Mouse (Mus musculus) adrenal gland, adult 8-10 months (tissue): ENCODE results near the gene Agrn. TPM values are rescaled to one million over a fixed set of nuclear protein-coding genes. Genes with fewer than 3 reads are reported as not detected.

Source experiments
- DNase-seq: peaks from one replicate; pipeline ENCODE4 v3.0.0; 2022
- microRNA-seq, 2 experiments: library from miRNA; unstranded; fragments of <30 nt; microRNA quantifications; one replicate each; pipeline ENCODE4 v1.2.0; 2022
- total RNA-seq, 4 experiments: library from RNA; stranded (reverse); gene quantifications; 2 replicates each; pipeline ENCODE4 v1.2.4; 2022

The Agrn gene
- total RNA-seq, 4 experiments from 2014 or later = 29.7 to 54.3 (median 41.1) TPM

DNA sequence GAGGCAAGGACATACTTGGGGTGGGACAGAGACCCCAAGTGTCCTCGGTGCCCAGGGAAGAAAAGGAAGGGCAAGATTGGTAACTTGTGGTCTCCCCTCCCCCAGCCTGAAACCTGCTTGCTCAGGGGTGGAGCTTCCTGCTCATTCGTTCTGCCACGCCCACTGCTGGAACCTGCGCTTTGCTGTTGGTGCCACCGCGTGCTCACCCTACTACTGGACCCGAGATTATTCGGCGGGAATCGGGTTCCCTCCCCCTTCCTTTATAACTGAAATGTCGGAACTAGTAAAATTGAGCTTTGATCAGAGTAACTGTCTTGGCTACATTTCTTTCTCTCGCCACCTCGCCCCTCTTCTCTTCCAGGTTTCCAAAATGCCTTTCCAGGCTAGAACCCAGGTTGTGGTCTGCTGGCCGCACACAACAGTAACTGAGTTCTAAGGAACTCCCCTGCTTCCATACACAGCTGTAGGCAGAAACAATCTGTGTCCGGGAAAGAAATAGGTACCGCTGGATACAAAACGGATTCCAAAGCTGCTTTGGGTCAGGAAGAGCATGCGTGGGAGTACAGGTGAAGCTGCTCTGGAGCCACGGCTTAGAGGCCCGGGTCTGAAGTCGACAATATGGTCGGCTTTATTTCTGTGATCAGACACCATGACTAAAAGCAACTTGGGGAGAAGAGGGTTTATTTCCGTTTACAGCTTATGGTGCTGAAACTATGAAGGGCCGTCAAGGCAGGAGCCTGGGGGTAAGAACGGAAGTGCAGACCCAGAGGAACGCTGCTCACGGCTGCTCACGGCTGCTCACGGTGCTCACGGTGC lies 60.8 kb downstream of the Agrn start:
- no peak for DNase-seq

DNA sequence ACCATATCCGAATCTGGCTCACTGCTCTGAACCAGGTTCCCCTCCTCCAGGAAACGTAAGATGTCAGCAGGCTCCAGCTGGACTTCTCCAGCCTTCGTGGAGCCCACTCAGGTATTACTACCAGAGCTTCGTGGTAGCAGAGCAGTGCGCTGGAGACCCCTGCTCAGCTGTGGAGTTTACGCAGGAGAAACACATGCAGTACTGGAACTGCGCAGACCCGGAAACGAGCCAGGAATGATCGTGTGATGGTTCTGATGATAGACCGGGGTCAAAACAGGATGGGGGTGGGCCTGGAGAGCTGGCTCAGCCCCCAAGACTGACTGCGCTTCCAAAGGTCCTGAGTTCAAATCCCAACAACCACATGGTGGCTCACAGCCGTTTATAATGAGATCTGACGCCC lies 61.5 kb downstream of the Agrn start:
- no peak for DNase-seq

DNA sequence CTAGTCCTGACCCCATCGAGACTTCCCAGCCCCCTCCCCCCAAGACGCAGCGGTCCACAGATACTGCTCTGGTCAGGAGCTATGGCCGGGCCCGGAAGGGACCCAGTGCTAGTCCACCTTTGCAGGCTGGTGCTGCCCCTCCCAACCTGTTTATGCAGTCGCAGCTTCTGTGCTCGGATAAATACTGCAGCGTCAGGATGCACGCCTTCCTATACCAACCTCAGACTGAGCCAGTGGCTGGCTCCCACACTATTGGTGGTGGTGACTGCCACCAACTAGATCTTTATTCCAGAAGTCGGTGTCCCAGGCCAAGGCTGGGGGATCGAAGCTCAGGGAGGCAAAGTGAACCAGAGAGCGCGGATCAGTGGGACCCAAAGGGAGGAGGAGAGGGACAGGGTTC lies 62.2 kb downstream of the Agrn start:
- DNase-seq = no peak

DNA sequence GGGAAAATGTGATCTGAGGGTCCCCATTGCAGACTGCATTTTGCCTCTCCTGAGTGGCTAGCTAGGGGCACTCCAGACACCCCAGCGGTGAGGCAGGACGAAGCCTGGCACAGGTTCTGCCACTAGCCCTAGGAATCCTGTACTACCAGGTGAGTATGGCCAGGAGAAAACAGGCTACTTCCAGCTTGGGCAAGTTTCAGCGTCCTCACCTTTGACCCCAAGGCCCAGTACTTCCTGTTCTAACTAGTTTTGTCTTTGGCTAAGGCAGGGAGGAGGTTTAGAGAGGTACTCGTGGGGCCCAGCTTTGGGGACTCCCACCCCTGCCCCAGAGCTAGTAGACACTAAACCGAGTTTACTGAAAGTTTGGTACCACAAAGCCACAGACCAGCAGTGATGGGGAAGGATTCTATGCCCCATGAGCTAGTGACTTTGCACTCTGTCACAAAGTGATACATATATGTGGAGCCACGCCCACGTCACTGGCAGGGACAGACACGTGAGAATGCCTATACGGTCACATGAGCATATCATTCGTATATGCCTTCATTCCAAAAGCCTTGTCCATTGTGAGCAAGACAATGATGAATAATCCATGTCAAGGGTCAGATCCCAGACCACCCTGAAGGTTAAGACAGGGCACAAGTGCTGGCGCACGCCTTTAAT lies 63.2 kb downstream of the Agrn start:
- no peak for DNase-seq

DNA sequence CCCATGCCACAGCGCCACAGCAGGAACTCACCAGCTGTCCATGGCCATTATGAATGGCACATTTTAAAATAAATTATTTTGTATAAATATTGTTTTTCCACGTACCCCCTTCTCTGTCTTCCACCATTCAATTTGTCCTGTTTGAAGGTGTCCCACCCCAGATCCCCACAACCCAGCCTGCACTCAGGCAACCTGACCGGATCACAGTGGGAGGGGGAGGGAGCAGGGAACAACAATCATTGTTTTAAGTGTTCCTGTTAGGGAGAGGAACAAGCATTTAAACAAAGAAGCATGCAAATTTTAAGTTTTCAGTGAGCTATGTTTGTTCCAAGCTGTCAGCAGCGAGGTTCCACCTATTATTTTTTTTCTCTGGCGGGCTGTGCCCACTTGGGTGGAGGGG lies 64.0 kb downstream of the Agrn start:
- DNase-seq = no peak

DNA sequence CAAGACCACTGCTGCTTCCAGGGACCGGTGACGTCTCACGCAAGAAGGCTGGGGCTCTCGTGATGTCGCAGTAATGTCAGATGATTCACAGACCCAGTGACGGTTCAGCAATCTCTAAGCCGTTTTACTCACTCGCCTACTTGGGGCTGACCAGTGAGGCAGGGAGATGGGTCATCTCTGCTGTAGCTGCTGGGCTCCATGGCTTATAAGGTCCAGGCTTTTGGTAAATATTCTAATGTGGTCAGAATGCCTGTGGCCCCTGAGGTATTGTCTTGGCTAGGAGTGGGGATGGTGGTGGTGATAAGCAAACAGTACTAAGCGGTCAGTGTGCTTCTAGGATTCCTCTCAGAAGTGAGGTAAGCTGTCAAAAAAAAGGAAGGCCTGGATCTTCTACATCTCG lies 66.3 kb downstream of the Agrn start:
- no peak for DNase-seq

DNA sequence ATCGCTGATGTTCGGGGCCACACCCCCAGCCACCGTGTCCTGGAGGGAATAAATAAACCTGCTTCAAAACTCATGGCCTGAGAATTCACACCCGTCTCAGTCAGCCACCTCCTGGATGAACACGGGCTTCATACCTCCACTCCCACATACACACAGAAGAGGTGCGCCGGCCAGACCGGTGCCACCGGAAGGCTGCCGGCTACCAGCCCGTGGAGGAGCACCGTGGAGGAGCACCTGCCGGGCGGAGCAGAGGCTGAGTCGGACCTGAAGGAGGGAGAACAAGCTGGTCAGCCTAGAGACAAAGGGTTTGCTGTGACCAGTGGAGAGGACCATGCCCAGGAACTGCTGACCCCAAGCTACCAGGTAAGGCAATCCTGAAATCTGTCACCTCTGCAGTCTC lies 66.9 kb downstream of the Agrn start, which contains the start of gene Rnf223:
Gene Rnf223 (plus strand): TSS at position 78 of the 400 bp plus-strand sequence.
- no peak for DNase-seq

DNA sequence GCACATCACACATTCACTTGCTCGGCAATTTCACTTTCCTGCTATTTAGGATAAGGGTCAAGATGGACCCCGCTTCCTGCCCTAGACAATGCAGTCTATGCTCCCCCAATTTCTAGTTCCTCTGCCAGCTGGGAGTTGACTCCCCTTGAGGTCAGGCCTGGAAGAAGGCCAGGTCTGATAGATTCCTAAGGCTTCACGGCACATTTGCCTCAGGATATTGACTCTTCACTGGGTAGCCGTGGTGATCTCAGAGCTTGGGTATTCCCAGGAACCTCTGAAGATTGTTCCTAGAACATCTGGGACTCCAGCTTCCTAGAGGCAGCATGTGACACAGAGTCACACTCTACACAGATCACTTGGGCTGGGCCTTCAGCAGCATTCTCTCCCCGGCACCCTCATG lies 68.5 kb downstream of the Agrn start:
- DNase-seq = no peak

DNA sequence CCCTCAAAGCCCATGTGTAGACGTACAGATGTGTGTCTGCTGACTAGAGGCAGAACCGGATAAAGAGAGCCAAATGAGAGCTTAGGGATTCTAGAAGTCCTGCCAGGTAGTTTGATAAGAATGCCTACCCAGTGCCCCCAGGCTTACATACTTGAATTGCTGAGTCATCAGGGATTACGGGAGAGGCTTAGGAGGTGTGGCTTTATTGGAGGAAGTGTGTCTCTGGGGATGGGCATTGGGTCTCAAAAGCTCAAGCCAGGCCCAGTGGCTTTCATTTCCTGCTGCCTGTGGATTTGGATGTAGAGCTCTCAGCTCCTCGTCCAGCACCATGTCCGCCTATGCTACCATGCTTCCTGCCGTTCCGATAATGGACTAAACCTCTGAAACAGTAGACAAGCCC lies 70.4 kb downstream of the Agrn start:
- DNase-seq = no peak

DNA sequence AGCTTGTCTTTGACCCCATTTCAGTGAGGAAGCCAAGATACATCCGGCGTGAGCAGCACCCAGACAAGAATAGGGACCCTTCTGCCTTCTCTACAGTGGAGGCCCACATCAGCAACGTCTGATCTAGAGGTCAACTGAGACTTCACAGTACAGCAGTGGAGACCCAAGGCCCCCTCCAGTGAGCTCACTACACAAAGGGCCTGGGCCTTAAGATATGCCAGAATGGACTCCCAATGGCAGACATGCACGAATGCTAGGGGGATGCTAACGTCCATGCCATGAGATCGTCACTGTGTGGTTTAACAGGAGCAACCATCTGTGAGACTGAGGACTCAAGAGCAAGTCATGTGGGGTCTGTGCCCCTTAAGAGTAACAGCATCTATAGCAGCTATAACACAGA lies 71.9 kb downstream of the Agrn start:
- DNase-seq = no peak

DNA sequence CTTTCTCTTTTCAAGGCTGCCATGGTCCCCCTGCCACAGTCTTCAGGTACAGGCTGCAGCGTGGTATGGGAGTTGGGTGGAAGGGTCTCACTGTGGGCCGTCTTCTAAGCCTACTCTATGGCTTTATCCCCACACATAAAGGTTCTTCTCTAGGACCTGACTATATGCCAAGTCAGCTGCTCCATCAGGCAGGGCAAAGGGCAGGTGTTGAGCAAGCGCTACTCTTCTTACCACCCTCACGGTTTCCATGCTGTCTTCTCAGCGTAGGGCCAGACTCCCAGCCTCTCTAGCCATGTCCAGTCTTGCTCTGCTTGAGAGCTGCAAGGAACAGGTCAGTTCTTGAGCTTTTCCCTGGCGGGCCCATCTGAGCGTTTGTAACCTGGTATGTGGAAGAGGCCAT lies 73.2 kb downstream of the Agrn start:
- DNase-seq = no peak

Small RNAs within 50 kb of the gene (microRNA-seq; reads per million reads assigned to microRNA genes)
- gene Mir7658 = 1.6 to 2.2 reads per million in 2 experiments

Other genes starting within 250 kb of the Agrn start
- 10 to 100 TPM; 34.7 to 88.1 (median 58.1) TPM for gene C1qtnf12, start 235.2 kb downstream of the Agrn start, total RNA-seq
- 1 to 10 TPM; 7.8 to 9.5 (median 8.9) TPM for gene B3galt6, start 204.8 kb downstream of the Agrn start, total RNA-seq
- 100 to 1,000 TPM; 290 to 326 (median 308) TPM for gene Sdf4, start 204.6 kb downstream of the Agrn start, total RNA-seq
- 1 to 10 TPM; 1.0 to 3.0 (median 2.0) TPM for gene Tnfrsf4, start 183.6 kb downstream of the Agrn start, total RNA-seq
- 1 to 10 TPM in 1 of 4 experiments, under 1 TPM in 1, not detected in 2; 0.42 to 1.2 TPM for gene Tnfrsf18, start 171.3 kb downstream of the Agrn start, total RNA-seq
- gene Ttll10, start 138.1 kb downstream of the Agrn start, total RNA-seq = 1 to 10 TPM in 1 of 4 experiments, under 1 TPM in 2, not detected in 1; 0.38 to 1.2 (median 0.86) TPM
- 10 to 100 TPM; 10.7 to 22.9 (median 14.1) TPM for gene 9430015G10Rik, start 87.5 kb downstream of the Agrn start, total RNA-seq
- gene Rnf223, start 67.0 kb downstream of the Agrn start, total RNA-seq = under 1 TPM in 3 of 4 experiments, not detected in 1; 0.11 to 0.23 (median 0.22) TPM
- 1 to 10 TPM; 3.1 to 3.9 (median 3.6) TPM for gene Isg15, start 3.3 kb upstream of the Agrn start, total RNA-seq
- 1 to 10 TPM; 3.0 to 6.5 (median 4.8) TPM for gene AW011738, start 5.8 kb upstream of the Agrn start, total RNA-seq
- 1 to 10 TPM; 3.1 to 7.0 (median 5.3) TPM for gene Perm1, start 18.4 kb upstream of the Agrn start, total RNA-seq
- gene Plekhn1, start 37.4 kb upstream of the Agrn start, total RNA-seq = 10 to 100 TPM; 23.8 to 44.1 (median 32.9) TPM
- 10 to 100 TPM; 32.8 to 41.8 (median 39.8) TPM for gene Noc2l, start 38.5 kb upstream of the Agrn start, total RNA-seq
- 1 to 10 TPM; 1.6 to 4.7 (median 3.3) TPM for gene Samd11, start 58.2 kb upstream of the Agrn start, total RNA-seq
- gene Vmn2r-ps159, start 133.6 kb upstream of the Agrn start, total RNA-seq = not detected